Mouse (Mus musculus): Measurements from ENCODE around the gene L1td1. TPM values are rescaled to one million over a fixed set of nuclear protein-coding genes. Genes with fewer than 3 reads are reported as not detected.

The L1td1 gene
- total RNA-seq, 2 experiments from 2014 or later: not detected

- H3K27ac ChIP-seq: no peak overlapping the region
- no peak for TF ChIP-seq CTCF (IDR thresholded peaks at IDR 0.05)
- DNase-seq: no peak
Observed at GRCm38 (mm10) chr4:98756141-98756540, 29.6 kb downstream of the L1td1 start.

GRCm38 (mm10) chr4:98758012-98758821 lies 31.7 kb downstream of the L1td1 start:
- DNase-seq: no peak
- intact Hi-C loops (cut with DNase I): no loop called here
- Histone ChIP-seq H3K27ac (no peak overlapping the region), H3K4me3 (no peak overlapping the region)
- no peak for TF ChIP-seq CTCF (IDR thresholded peaks at IDR 0.05)

More at GRCm38 (mm10) chr4:98756141-98756540, 29.6 kb downstream of the L1td1 start:
- intact Hi-C loops (cut with DNase I): no loop called here
- H3K4me3 ChIP-seq: no peak overlapping the region

GRCm38 (mm10) chr4:98758872-98759518 lies 32.5 kb downstream of the L1td1 start:
- H3K27ac ChIP-seq: no peak overlapping the region
- no peak overlapping the region for H3K4me3 ChIP-seq
- intact Hi-C loops (cut with DNase I): no loop called here
- no peak for TF ChIP-seq CTCF (IDR thresholded peaks at IDR 0.05)
- DNase-seq: no peak

- no peak for TF ChIP-seq CTCF (IDR thresholded peaks at IDR 0.05)
- no peak for DNase-seq
- Histone ChIP-seq H3K4me3 (no peak overlapping the region), H3K27ac (no peak overlapping the region)
- intact Hi-C loops (cut with DNase I): no loop called here
Observed at GRCm38 (mm10) chr4:98767134-98768133, 40.9 kb downstream of the L1td1 start.

GRCm38 (mm10) chr4:98773785-98774184 lies 47.3 kb downstream of the L1td1 start:
- no peak for DNase-seq
- intact Hi-C loops (cut with DNase I): no loop called here
- Histone ChIP-seq H3K27ac (no peak overlapping the region), H3K4me3 (no peak overlapping the region)
- TF ChIP-seq CTCF (IDR thresholded peaks at IDR 0.05): no peak

GRCm38 (mm10) chr4:98776721-98777427 lies 50.3 kb downstream of the L1td1 start:
- H3K27ac ChIP-seq: no peak overlapping the region
- no peak for TF ChIP-seq CTCF (IDR thresholded peaks at IDR 0.05)
- no peak for DNase-seq
- intact Hi-C loops (cut with DNase I): no loop called here
- H3K4me3 ChIP-seq: no peak overlapping the region

GRCm38 (mm10) chr4:98777464-98777863 lies 50.9 kb downstream of the L1td1 start:
- intact Hi-C loops (cut with DNase I): no loop called here
- no peak overlapping the region for H3K27ac ChIP-seq
- no peak for TF ChIP-seq CTCF (IDR thresholded peaks at IDR 0.05)
- DNase-seq: no peak
- no peak overlapping the region for H3K4me3 ChIP-seq

GRCm38 (mm10) chr4:98778219-98778618 lies 51.7 kb downstream of the L1td1 start:
- H3K4me3 ChIP-seq: no peak overlapping the region
- no peak for DNase-seq
- H3K27ac ChIP-seq: no peak overlapping the region
- intact Hi-C loops (cut with DNase I): no loop called here
- TF ChIP-seq CTCF (IDR thresholded peaks at IDR 0.05): no peak

- no peak overlapping the region for H3K4me3 ChIP-seq
- intact Hi-C loops (cut with DNase I): no loop called here
- no peak overlapping the region for H3K27ac ChIP-seq
- TF ChIP-seq CTCF (IDR thresholded peaks at IDR 0.05): no peak
- no peak for DNase-seq
Observed at GRCm38 (mm10) chr4:98785851-98786250, 59.3 kb downstream of the L1td1 start.

- TF ChIP-seq CTCF (IDR thresholded peaks at IDR 0.05): no peak
- H3K4me3 ChIP-seq: no peak overlapping the region
- intact Hi-C loops (cut with DNase I): no loop called here
- no peak for DNase-seq
- no peak overlapping the region for H3K27ac ChIP-seq
Observed at GRCm38 (mm10) chr4:98786281-98786680, 59.7 kb downstream of the L1td1 start.

Other genes with a start within 250 kb of the L1td1 start
- 1 to 10 TPM in 1 of 2 experiments, under 1 TPM in 1; 0.69 to 1.3 TPM for gene Kank4, start 90.8 kb downstream of the L1td1 start, total RNA-seq (2021)
- gene I0C0044D17Rik, start 97.1 kb downstream of the L1td1 start, total RNA-seq (2021): not detected
- 10 to 100 TPM; 11.2 to 12.1 TPM for gene Usp1, start 197.1 kb downstream of the L1td1 start, total RNA-seq (2021)